Mouse (Mus musculus): ENCODE data around the gene Slc2a4.

Gene Slc2a4

GRCm38 (mm10) chr11:69901993-69902392, 46.0 kb downstream of the Slc2a4 start:
- no peak for DNase-seq (ENCODE audit: low read depth, low spot score)

DNA sequence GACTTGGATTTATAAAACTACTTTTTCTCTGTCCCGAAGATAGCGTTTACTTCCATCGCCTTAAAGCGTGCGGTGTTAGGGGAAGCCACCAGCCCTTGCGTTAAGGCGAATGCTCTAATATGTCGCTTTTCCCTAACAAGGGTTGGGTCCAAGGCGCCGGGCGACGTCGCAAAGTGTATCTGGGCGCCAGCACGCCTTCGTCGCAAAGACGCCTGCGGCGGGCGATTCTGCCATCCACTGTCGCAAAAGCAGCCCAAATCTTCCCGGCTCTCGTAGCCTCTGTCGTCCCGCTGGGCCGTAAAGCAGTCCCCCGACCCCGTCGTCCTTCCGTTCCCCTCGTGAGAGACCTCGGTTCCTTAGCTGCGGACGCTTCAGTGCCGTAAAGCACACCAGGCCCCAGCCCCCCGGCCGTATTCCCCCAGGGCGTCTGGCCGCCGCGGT, 46.6 kb downstream of the Slc2a4 start:
- peak; percentile 91 for DNase-seq (ENCODE audit: low read depth, low spot score)

DNA sequence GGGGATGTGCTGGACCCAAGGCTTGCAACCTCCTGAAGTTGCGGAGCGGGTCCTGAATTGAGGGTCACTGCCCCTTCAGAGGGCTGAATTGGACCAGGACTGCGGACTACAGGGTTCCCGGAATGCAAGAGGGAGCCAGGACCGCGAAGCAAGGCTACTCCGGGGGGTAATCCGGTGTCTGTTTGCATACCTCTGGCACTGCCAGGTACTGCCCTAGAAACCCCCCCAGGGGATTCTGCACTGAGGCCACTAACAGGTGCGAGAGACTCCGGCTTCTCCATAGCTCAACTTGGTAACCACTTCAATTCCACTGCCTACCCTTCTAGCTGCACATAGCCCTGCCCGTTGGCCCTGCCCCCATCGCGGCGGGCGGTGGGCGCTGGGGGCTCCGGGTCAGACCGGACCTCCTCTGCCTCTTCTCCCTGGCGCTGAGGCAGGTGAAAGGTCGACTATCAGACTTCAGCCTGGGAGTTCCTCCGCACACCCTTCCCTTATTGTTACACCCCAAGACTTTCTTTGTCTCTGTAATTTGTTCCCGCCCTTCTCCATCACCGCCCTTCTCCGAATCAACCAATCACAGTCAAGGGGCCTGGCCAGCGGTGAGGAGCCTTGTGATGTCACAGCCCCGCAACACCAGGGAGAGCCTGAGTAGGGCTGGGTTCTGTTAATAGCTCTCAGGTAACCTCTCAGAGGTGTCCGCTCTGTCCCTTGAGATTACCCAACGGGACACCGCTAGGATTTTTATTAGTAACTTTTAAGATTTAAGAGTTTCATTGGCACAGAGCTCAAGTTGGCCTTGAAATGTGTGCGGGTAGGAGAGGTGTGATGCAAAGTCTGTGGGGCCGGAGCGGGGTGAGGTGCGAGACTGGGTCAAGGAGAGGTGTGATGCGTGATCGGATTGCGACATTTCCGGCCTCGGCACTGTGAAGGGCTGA, 47.2 kb downstream of the Slc2a4 start, which contains the start of the genes 2810408A11Rik and Neurl4:
Gene 2810408A11Rik, minus strand, starts transcription at position 517 of the 935 bp plus-strand sequence.
Gene Neurl4, plus strand, starts transcription at position 602 of the 935 bp plus-strand sequence.
- peak; percentile 79 for DNase-seq (ENCODE audit: low read depth, low spot score)

GRCm38 (mm10) chr11:69899870-69900269, 48.1 kb downstream of the Slc2a4 start:
- no peak for DNase-seq (ENCODE audit: low read depth, low spot score)

GRCm38 (mm10) chr11:69895291-69895690, 52.7 kb downstream of the Slc2a4 start, which contains the start of gene Acap1:
Acap1 (minus strand) TSS chr11:69895539.
- no peak for DNase-seq (ENCODE audit: low read depth, low spot score)

- no peak for DNase-seq (ENCODE audit: low read depth, low spot score)
Measured at GRCm38 (mm10) chr11:69894671-69895070, 53.3 kb downstream of the Slc2a4 start.

Measured in retina, postnatal 7 days (tissue).